Mouse (Mus musculus): ENCODE measurements at regions not wholly inside any gene's neighbourhood (a gene's known extent, or its start where the extent isn't known, plus 50 kb on each side); places are given as distances from the start of the nearest gene placed in this dataset.

DNA sequence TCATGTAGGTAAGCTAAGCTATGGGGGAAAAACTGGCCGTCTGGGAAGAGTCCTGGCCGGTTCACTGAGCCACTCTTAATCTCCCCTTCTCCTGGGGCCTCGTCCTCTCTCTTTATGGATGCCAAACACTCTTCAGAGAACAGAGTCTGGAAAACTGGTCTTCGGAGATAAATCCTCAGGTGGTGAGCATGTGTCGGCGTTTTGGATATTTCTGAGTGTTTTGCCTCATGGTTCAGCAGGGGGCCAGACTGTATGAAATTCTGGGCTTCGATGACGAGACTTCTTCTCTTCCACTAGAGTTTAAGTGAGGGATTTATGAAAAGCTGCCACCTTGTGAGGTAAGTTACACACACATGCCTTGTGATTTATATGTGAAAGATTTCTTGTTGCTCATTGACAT is 51.8 kb upstream of the Tenm3 start:
- intact Hi-C loops (cut with DNase I) = no loop called here
- no peak for DNase-seq
